Mouse (Mus musculus) adrenal gland, adult 2 months (tissue): ENCODE results near the gene Vmn1r67. TPM values are rescaled to one million over a fixed set of nuclear protein-coding genes. Genes with fewer than 3 reads are reported as not detected.

Experiments used
- DNase-seq: peaks from one replicate; pipeline ENCODE4 v3.0.0; 2021
- long read RNA-seq: library from polyadenylated mRNA; stranded (forward); transcript quantifications from one replicate; pipeline ENCODE4 v2.0.0, GENCODE M21; 2021
- polyA plus RNA-seq: library from polyadenylated mRNA; depleted of rRNA; stranded (reverse); fragments of >200 nt; gene quantifications from 2 replicates; pipeline ENCODE4 v1.2.3, GENCODE M21; 2012; rRNA removed
- total RNA-seq, 2 experiments: library from RNA; stranded (reverse); gene quantifications; 2 replicates each; pipeline ENCODE4 v1.2.3; 2021

The Vmn1r67 gene
- total RNA-seq (not detected), polyA plus RNA-seq (not detected in 2 replicates)
- long read RNA-seq: 0 reads

- no peak for DNase-seq
These were observed at the start of gene Vmn1r67 for GRCm38 (mm10) chr7:10443031-10443430. Gene Vmn1r67 (plus strand): TSS chr7:10443331.

GRCm38 (mm10) chr7:10458166-10458565 is 15.0 kb downstream of the Vmn1r67 start:
- DNase-seq: no peak

- DNase-seq: no peak
These were observed 36.7 kb downstream of the Vmn1r67 start for GRCm38 (mm10) chr7:10479813-10480212.

GRCm38 (mm10) chr7:10480588-10481233 is 37.6 kb downstream of the Vmn1r67 start:
- no peak for DNase-seq

GRCm38 (mm10) chr7:10494786-10495521 is 51.8 kb downstream of the Vmn1r67 start, which contains the start of gene Zik1:
Gene Zik1 (minus strand): TSS chr7:10495394.
- peak; percentile 69 for DNase-seq

- no peak for DNase-seq
These were observed 52.4 kb downstream of the Vmn1r67 start for GRCm38 (mm10) chr7:10495578-10495977.

Other genes with a start within 250 kb of the Vmn1r67 start
- not detected for gene Vmn1r66, start 165.3 kb upstream of the Vmn1r67 start, total RNA-seq
- gene Vmn1r66, start 165.3 kb upstream of the Vmn1r67 start, polyA plus RNA-seq: not detected in 2 replicates
- 1 to 10 TPM; 1.9 to 2.8 TPM for gene Zik1, start 52.1 kb downstream of the Vmn1r67 start, total RNA-seq
- gene Zik1, start 52.1 kb downstream of the Vmn1r67 start, polyA plus RNA-seq: 0.10 and 0.13 TPM in 2 replicates
- gene Vmn1r68, start 115.2 kb downstream of the Vmn1r67 start, total RNA-seq: not detected
- gene Vmn1r68, start 115.2 kb downstream of the Vmn1r67 start, polyA plus RNA-seq: not detected in 2 replicates
- gene Vmn1r69, start 170.3 kb downstream of the Vmn1r67 start, total RNA-seq: not detected
- not detected in 2 replicates for gene Vmn1r69, start 170.3 kb downstream of the Vmn1r67 start, polyA plus RNA-seq
- gene Vmn1r70, start 188.2 kb downstream of the Vmn1r67 start, total RNA-seq: not detected
- not detected in 2 replicates for gene Vmn1r70, start 188.2 kb downstream of the Vmn1r67 start, polyA plus RNA-seq
- not detected for gene Nlrp4b, start 244.5 kb downstream of the Vmn1r67 start, total RNA-seq
- not detected in 2 replicates for gene Nlrp4b, start 244.5 kb downstream of the Vmn1r67 start, polyA plus RNA-seq